Mouse (Mus musculus) forebrain, embryonic 16.5 days (tissue): ENCODE data around the gene Tmem97. TPM values are rescaled to one million over a fixed set of nuclear protein-coding genes. Genes with fewer than 3 reads are reported as not detected.
A peak's percentile ranks its signal among the peaks of the same experiment; 100 is the strongest.

Experiments used
- ATAC-seq: fragments of 200-750 bp; cut with Nextera tagmentation; 2 replicates; pipeline ENCODE4 v1.8.0; 2017; ENCODE audit warnings: mild to moderate bottlenecking, moderate library complexity
- H3K27ac ChIP-seq: fragments of 300-500 bp; sonication (generic); 2 replicates; pipeline ENCODE4 v1.5.1; 2014; ENCODE audit warnings: low read length, control low read depth
- H3K27me3 ChIP-seq: fragments of 300-500 bp; sonication (generic); replicated peaks from 2 replicates; pipeline ENCODE4 v1.6.1; 2014; ENCODE audit warnings: low read length; ENCODE audit not compliant: control insufficient read depth, insufficient read depth
- H3K36me3 ChIP-seq: fragments of 300-500 bp; sonication (generic); 2 replicates; pipeline ENCODE4 v1.6.1; 2014; ENCODE audit not compliant: control insufficient read depth, insufficient read depth
- H3K4me1 ChIP-seq: fragments of 300-500 bp; sonication (generic); replicated peaks from 2 replicates; pipeline ENCODE4 v1.6.1; 2014; ENCODE audit warnings: low read length; ENCODE audit not compliant: control insufficient read depth, insufficient read depth
- H3K4me2 ChIP-seq: fragments of 300-500 bp; sonication (generic); 2 replicates; pipeline ENCODE4 v1.6.1; 2014; ENCODE audit warnings: mild to moderate bottlenecking, low read length, control low read depth
- H3K4me3 ChIP-seq: fragments of 300-500 bp; sonication (generic); replicated peaks from 2 replicates; pipeline ENCODE4 v1.5.1; 2014; ENCODE audit warnings: mild to moderate bottlenecking, low read length, control low read depth
- H3K9ac ChIP-seq: fragments of 300-500 bp; sonication (generic); replicated peaks from 2 replicates; pipeline ENCODE4 v1.6.1; 2014; ENCODE audit warnings: low read depth, low read length, control low read depth
- H3K9me3 ChIP-seq: fragments of 300-500 bp; sonication (generic); 2 replicates; pipeline ENCODE4 v1.6.1; 2016; ENCODE audit warnings: low read length; ENCODE audit not compliant: control insufficient read depth
- WGBS: fragments of 180-500 bp; shearing (Covaris S2); extraction: QIAGEN DNeasy Blood & Tissue Kit; methylation state at CpG from one replicate; pipeline ENCODE4 v1.1.7; 2014; 5-methylcytosine and 5-hydroxymethylcytosine counted together
- polyA plus RNA-seq: library from polyadenylated mRNA; unstranded; fragments of >200 nt; fragmentation: Nextera tagmentation; extraction: Ambion mirVana; gene quantifications from 2 replicates; pipeline ENCODE4 v1.2.1, GENCODE M21; 2015

Gene Tmem97
- polyA plus RNA-seq, 1 experiment from 2014 or later = 34.9 TPM

DNA sequence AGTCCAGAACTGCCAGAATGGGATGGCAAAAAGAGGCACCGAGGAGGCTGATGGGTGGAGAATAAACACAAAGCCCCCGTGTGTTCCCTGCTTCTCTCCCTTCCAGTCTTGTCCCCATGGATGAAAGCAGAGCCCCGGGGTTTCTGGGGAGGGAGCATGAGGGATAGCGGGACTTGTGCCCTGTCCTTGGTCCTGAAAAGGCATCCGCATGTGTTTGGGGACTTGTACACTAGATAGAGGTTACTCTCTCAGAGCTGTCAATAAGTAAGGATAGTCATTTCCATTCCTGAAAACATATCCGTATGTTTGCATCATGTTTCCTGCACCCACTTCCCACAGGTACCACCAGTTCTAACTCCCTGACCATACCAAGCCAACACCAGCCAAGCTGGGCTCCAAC is 54.7 kb downstream of the Tmem97 start:
- Histone ChIP-seq H3K27ac (no peak overlapping the region; the same call in 1 of the 2 replicates), H3K36me3 (no peaks in the 10 kb centered on the region), H3K4me2 (peak overlapping the region; percentile 87), H3K9me3 (no peaks in the 10 kb centered on the region), H3K4me3 (peak overlapping the region; percentile 63), H3K4me1 (peaks cover 34% of the 10 kb centered on the region), H3K27me3 (0 out of 2 replicates have a peak, but pooled peaks cover 2% of the 10 kb centered on the region), H3K9ac (peak overlapping the region; percentile 95; the same call in 1 of the 2 replicates)
- no peak for ATAC-seq
- WGBS = 7% methylated on average over 6 of the region's 6 CpGs

Other genes starting within 250 kb of the Tmem97 start
- 21.6 and 22.1 TPM in 2 replicates for gene Spag5, start 249.2 kb downstream of the Tmem97 start, polyA plus RNA-seq
- 152 and 186 TPM in 2 replicates for gene Aldoc, start 227.8 kb downstream of the Tmem97 start, polyA plus RNA-seq
- 61.1 and 61.4 TPM in 2 replicates for gene Pigs, start 222.4 kb downstream of the Tmem97 start, polyA plus RNA-seq
- gene Unc119, start 207.3 kb downstream of the Tmem97 start, polyA plus RNA-seq = 68.6 and 69.1 TPM in 2 replicates
- gene Foxn1, start 164.2 kb downstream of the Tmem97 start, polyA plus RNA-seq = not detected in 2 replicates
- not detected in 2 replicates for gene Slc13a2, start 128.6 kb downstream of the Tmem97 start, polyA plus RNA-seq
- 18.3 and 19.8 TPM in 2 replicates for gene Slc46a1, start 85.1 kb downstream of the Tmem97 start, polyA plus RNA-seq
- 51.6 and 56.6 TPM in 2 replicates for gene Sarm1, start 53.0 kb downstream of the Tmem97 start, polyA plus RNA-seq
- gene Vtn, start 51.7 kb downstream of the Tmem97 start, polyA plus RNA-seq = 76.0 and 99.3 TPM in 2 replicates
- 0.16 and 0.19 TPM in 2 replicates for gene Sebox, start 47.3 kb downstream of the Tmem97 start, polyA plus RNA-seq
- 78.8 and 86.3 TPM in 2 replicates for gene Tmem199, start 38.6 kb downstream of the Tmem97 start, polyA plus RNA-seq
- 209 and 214 TPM in 2 replicates for gene Poldip2, start 38.6 kb downstream of the Tmem97 start, polyA plus RNA-seq
- gene Tnfaip1, start 14.4 kb downstream of the Tmem97 start, polyA plus RNA-seq = 71.5 and 71.8 TPM in 2 replicates
- 111 and 117 TPM in 2 replicates for gene Ift20, start 14.4 kb downstream of the Tmem97 start, polyA plus RNA-seq
- 31.2 and 33.6 TPM in 2 replicates for gene Nlk, start 146.6 kb upstream of the Tmem97 start, polyA plus RNA-seq
- gene Ccnq, start 201.0 kb upstream of the Tmem97 start, polyA plus RNA-seq = 35.6 and 39.5 TPM in 2 replicates